Mouse (Mus musculus): ENCODE results near the gene Hist1h4d. TPM values are rescaled to one million over a fixed set of nuclear protein-coding genes. Genes with fewer than 3 reads are reported as not detected.
"Not testable (repeated sequence)": the region's sequence is repeated elsewhere in the genome, so short reads cannot be mapped to it uniquely, and the experiment has no call there.

Gene Hist1h4d
- polyA plus RNA-seq, 1 experiment: 19.1 TPM

GRCm38 (mm10) chr13:23536076-23536822 lies 45.1 kb upstream of the Hist1h4d start:
- no peak overlapping the region for H3K4me3 ChIP-seq (ENCODE audit: extremely low read depth, insufficient read depth, insufficient read length)

GRCm38 (mm10) chr13:23537006-23537710 lies 44.2 kb upstream of the Hist1h4d start:
- TF ChIP-seq POLR2A (IDR thresholded peaks at IDR 0.05; ENCODE audit: low read depth, low read length): no peak
- TF ChIP-seq CTCF (IDR thresholded peaks at IDR 0.05; ENCODE audit: extremely low read depth, insufficient read depth, insufficient read length, insufficient replicate concordance): no peak
- no peak overlapping the region for H3K4me3 ChIP-seq (ENCODE audit: extremely low read depth, insufficient read depth, insufficient read length)
- H3K27me3 ChIP-seq (ENCODE audit: control insufficient read depth, insufficient read depth, low read length): no peaks in the 10 kb centered on the region
- WGBS: 83% methylated on average over 3 of the region's 3 CpGs
- DNase-seq (ENCODE audit: low read depth in 1 of 2, low spot score in 2 of 2): no peak
- no peak overlapping the region for H3K27ac ChIP-seq (ENCODE audit: insufficient read depth, low read length)
- no peaks in the 10 kb centered on the region for H3K36me3 ChIP-seq (ENCODE audit: control insufficient read depth, insufficient read depth, low read length)
- H3K4me1 ChIP-seq (ENCODE audit: control insufficient read depth, insufficient read depth, insufficient read length): peaks cover 3% of the 10 kb centered on the region; the same call in 1 of the 2 replicates

More at GRCm38 (mm10) chr13:23536076-23536822, 45.1 kb upstream of the Hist1h4d start:
- Histone ChIP-seq H3K27me3 (ENCODE audit: control insufficient read depth, insufficient read depth, low read length) (no peaks in the 10 kb centered on the region), H3K4me1 (ENCODE audit: control insufficient read depth, insufficient read depth, insufficient read length) (peaks cover 3% of the 10 kb centered on the region; the same call in 1 of the 2 replicates), H3K27ac (ENCODE audit: insufficient read depth, low read length) (no peak overlapping the region), H3K36me3 (ENCODE audit: control insufficient read depth, insufficient read depth, low read length) (no peaks in the 10 kb centered on the region)
- WGBS: 30% methylated on average over 7 of the region's 7 CpGs
- TF ChIP-seq CTCF (IDR thresholded peaks at IDR 0.05; ENCODE audit: extremely low read depth, insufficient read depth, insufficient read length, insufficient replicate concordance) (no peak), POLR2A (IDR thresholded peaks at IDR 0.05; ENCODE audit: low read depth, low read length) (no peak)
- DNase-seq (ENCODE audit: low read depth in 1 of 2, low spot score in 2 of 2): no peak

GRCm38 (mm10) chr13:23538249-23538648 lies 43.1 kb upstream of the Hist1h4d start:
- DNase-seq (ENCODE audit: low read depth in 1 of 2, low spot score in 2 of 2): no peak
- no peaks in the 10 kb centered on the region for H3K27me3 ChIP-seq (ENCODE audit: control insufficient read depth, insufficient read depth, low read length)
- 87% methylated on average over 5 of the region's 5 CpGs for WGBS
- no peak overlapping the region for H3K4me3 ChIP-seq (ENCODE audit: extremely low read depth, insufficient read depth, insufficient read length)
- TF ChIP-seq POLR2A (IDR thresholded peaks at IDR 0.05; ENCODE audit: low read depth, low read length) (no peak), CTCF (IDR thresholded peaks at IDR 0.05; ENCODE audit: extremely low read depth, insufficient read depth, insufficient read length, insufficient replicate concordance) (no peak)
- H3K27ac ChIP-seq (ENCODE audit: insufficient read depth, low read length): no peak overlapping the region
- H3K36me3 ChIP-seq (ENCODE audit: control insufficient read depth, insufficient read depth, low read length): no peaks in the 10 kb centered on the region
- peaks cover 3% of the 10 kb centered on the region; the same call in 1 of the 2 replicates for H3K4me1 ChIP-seq (ENCODE audit: control insufficient read depth, insufficient read depth, insufficient read length)

- DNase-seq (ENCODE audit: low read depth in 1 of 2, low spot score in 2 of 2); H3K4me3 ChIP-seq (ENCODE audit: extremely low read depth, insufficient read depth, insufficient read length); H3K27me3 ChIP-seq (ENCODE audit: control insufficient read depth, insufficient read depth, low read length); H3K36me3 ChIP-seq (ENCODE audit: control insufficient read depth, insufficient read depth, low read length); H3K27ac ChIP-seq (ENCODE audit: insufficient read depth, low read length); H3K4me1 ChIP-seq (ENCODE audit: control insufficient read depth, insufficient read depth, insufficient read length): not testable (repeated sequence)
- 90% methylated on average over 1 of the region's 1 CpGs for WGBS
These were observed 41.6 kb upstream of the Hist1h4d start for GRCm38 (mm10) chr13:23539821-23540220.

- H3K27me3 ChIP-seq (ENCODE audit: control insufficient read depth, insufficient read depth, low read length): no peaks in the 10 kb centered on the region
- WGBS: 85% methylated on average over 3 of the region's 3 CpGs
- TF ChIP-seq POLR2A (IDR thresholded peaks at IDR 0.05; ENCODE audit: low read depth, low read length) (no peak), CTCF (IDR thresholded peaks at IDR 0.05; ENCODE audit: extremely low read depth, insufficient read depth, insufficient read length, insufficient replicate concordance) (no peak)
- no peak overlapping the region for H3K4me3 ChIP-seq (ENCODE audit: extremely low read depth, insufficient read depth, insufficient read length)
- no peak overlapping the region for H3K27ac ChIP-seq (ENCODE audit: insufficient read depth, low read length)
- DNase-seq (ENCODE audit: low read depth in 1 of 2, low spot score in 2 of 2): no peak
- no peaks in the 10 kb centered on the region for H3K36me3 ChIP-seq (ENCODE audit: control insufficient read depth, insufficient read depth, low read length)
- H3K4me1 ChIP-seq (ENCODE audit: control insufficient read depth, insufficient read depth, insufficient read length): no peaks in the 10 kb centered on the region
These were observed 39.9 kb upstream of the Hist1h4d start for GRCm38 (mm10) chr13:23541497-23541896.

GRCm38 (mm10) chr13:23542225-23542980 lies 39.0 kb upstream of the Hist1h4d start:
- H3K4me1 ChIP-seq (ENCODE audit: control insufficient read depth, insufficient read depth, insufficient read length); H3K36me3 ChIP-seq (ENCODE audit: control insufficient read depth, insufficient read depth, low read length); H3K27me3 ChIP-seq (ENCODE audit: control insufficient read depth, insufficient read depth, low read length); DNase-seq (ENCODE audit: low read depth in 1 of 2, low spot score in 2 of 2): not testable (repeated sequence)
- 24% methylated on average over 3 of the region's 3 CpGs for WGBS
- H3K27ac ChIP-seq (ENCODE audit: insufficient read depth, low read length): peak overlapping the region; percentile 96
- peak overlapping the region; percentile 68 for H3K4me3 ChIP-seq (ENCODE audit: extremely low read depth, insufficient read depth, insufficient read length)

Data from spleen, adult 2 months (tissue).